Mouse (Mus musculus): ENCODE results near the gene Foxj2.
A peak's percentile ranks its signal among the peaks of the same experiment; 100 is the strongest.

The Foxj2 gene

GRCm38 (mm10) chr6:122813640-122814039 is 6.1 kb upstream of the Foxj2 start:
- DNase-seq (ENCODE audit: low read depth), result no peak

DNA sequence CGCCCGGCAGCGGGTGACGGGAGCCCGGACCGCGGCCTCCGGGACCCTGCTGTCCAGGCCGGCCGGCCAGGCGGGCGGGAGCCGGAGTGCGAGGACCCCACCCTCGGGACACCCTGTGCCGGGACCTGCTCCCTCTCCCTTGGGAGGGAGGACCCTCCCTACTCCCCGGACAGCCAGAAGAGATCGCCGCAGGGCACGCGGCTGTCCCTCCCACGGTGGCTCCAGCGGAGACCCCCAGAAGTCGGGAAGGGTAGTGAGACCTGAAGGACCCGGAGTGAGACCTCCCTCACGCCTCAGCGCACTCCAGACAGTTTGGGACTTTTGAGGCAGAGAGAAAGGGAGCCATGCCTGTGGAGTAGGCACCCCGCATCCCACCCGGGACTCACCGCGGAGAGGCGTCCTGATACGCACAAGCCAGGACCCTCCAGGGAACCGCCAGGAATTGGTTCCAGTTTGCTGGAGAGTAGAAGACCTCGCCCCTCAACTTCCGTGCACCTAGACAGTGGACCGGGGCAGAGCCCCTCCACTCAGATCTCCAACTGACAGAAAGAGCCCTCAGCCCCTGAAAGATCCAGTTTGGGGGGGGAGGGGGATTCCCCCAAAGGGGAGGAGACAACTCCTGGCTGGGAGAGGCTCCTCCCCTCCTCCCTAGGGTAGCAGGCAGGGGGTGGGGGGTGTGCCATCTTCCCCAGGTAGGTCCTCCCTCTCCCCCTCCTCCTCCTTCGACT is 521 bp downstream of the Foxj2 start:
- no peak for DNase-seq (ENCODE audit: low read depth)

DNA sequence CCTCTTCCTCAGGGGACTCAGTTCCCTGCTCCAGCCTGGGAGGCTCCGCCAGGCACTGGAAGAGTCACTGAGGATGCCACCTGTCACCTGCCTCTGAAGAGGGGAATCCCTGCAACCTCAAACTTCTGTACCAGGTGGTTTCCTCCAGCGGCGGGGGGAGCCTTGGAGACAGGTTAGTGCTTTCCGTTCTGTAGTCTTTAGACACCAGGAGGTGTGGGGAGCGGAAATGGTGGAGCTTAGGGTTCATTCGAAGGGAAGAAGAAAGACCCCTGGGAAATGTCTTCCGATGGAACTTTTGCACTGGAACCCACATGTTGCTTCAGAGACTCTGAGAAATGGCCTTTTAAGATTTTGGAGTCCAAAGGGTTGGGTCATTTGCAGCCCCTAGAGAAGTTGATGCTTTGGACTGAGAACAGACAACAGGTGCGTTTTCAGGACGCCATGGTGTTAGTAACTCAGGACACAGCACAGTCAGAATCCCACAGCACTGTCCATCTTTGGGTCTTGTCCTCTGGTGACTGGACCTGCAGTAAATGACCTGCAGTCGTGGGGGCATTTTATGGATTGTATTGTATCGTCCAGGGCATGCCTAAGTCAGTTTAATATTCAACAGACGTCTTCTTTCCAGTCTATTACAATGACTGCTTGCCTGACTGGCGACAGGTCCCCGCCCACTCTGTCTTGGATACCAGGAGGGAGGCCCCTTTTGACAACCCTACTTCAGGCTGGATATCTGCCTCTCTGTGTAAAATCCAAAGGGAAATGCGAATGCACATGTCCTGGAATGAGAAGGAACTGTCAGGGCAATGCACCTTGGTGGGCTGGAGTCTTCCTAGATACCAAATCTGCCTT is 1.3 kb downstream of the Foxj2 start:
- DNase-seq (ENCODE audit: low read depth), result no peak

GRCm38 (mm10) chr6:122821822-122822221 is 2.1 kb downstream of the Foxj2 start:
- DNase-seq (ENCODE audit: low read depth), result no peak

- no peak for DNase-seq (ENCODE audit: low read depth)
Observed at GRCm38 (mm10) chr6:122824086-122824485, 4.4 kb downstream of the Foxj2 start.

GRCm38 (mm10) chr6:122825166-122825565 is 5.5 kb downstream of the Foxj2 start:
- DNase-seq (ENCODE audit: low read depth), result no peak

DNA sequence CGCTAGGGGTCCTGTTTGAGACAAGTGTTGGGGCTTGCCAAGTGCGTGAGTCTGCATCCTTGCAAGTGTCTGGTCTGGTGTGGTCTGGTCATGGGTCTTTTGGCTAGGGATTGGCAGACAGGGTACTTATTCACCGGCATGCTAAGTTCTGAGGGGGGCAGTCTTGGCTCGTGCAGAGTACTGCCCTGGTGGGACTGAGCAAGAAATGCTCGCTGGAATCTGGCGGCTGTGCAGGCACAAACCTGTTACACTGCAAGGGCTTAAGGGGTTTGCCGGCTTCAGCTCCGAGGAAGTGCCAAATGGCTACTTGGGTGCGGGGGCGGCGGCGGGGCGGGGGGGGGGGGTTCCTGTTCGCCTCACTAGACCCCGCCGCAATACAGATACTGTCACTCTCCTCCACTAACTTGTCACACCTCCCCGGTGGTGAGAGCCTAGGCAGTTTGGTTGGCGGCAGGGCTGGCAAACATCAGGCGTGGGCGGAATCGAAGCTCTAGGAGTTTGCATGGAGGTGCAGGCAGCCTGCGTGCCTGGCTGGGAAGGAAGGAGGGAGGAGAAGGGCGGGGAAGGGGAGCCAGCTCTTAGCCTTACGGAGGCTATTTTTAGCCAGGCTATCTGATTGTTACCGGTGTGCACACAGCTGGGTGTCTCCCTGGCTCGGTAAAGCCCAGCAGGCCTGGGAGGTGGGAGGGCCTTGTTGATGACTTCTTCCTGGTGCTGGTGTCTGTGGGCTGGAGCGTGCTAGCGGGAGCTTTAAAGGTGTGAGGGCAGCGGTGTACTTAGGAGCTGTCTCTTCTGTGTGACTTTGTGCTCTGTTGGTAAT is 6.4 kb downstream of the Foxj2 start:
- DNase-seq (ENCODE audit: low read depth), result peak; percentile 73

- no peak for DNase-seq (ENCODE audit: low read depth)
Observed at GRCm38 (mm10) chr6:122828086-122828485, 8.4 kb downstream of the Foxj2 start.

- no peak for DNase-seq (ENCODE audit: low read depth)
Observed at GRCm38 (mm10) chr6:122832880-122833279, 13.2 kb downstream of the Foxj2 start.

DNA sequence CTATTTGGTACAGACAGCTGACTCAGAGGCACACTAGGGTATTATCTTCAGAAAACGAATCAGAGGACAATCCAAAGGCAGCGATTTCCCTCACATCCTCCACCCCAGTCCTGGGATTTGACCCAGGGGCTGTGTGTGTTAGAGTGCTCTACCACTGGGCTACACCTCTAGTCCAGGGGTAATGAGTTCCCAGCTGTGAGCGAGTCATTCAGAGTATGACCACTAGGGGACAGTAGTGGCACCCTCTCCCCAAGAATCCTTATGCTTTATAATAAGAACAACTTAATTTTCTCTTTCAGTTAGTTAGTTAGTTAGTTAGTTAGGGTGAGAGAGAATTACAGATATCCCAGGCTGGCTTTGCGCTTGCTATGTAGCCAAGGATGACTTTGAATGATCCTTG is 14.7 kb downstream of the Foxj2 start:
- no peak for DNase-seq (ENCODE audit: low read depth)

DNA sequence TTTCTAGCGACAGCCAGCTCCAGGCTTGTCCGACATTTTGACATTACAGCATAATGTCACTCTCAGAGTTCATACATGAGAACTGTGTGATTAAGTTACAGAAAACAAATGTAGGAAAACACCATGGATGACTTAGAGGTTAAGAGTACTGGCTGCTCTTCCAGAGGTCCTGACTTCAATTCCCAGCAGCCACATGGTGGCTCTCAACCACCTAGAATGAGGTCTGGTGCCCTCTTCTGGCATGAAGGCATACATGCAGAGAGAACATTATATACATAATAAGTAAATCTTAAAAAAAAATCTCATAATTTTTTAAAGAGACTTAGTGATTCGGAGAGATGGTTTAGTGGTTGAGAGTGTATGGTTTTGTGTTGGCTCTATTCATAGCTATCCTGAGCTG is 17.3 kb downstream of the Foxj2 start:
- DNase-seq (ENCODE audit: low read depth), result no peak

- no peak for DNase-seq (ENCODE audit: low read depth)
Observed at GRCm38 (mm10) chr6:122837539-122837938, 17.8 kb downstream of the Foxj2 start.

DNA sequence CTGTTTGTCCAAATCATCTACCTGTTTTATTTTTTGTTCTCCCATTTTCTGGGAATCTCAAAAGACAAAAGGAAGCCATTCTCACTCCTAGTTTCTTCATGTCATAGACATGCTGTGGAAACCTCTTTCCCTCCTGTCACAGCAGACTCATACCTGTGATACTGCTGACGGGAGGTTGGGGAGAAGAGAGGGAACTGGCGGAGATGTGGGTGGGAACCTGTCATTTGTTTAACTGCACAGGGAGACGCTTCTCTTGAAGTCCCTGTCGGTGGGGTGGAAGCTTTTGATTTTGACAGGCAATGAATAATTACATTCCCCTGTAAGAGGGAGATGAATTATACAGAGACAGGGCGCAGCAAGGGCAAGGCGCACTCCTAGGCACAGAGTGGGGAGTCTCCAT is 24.0 kb downstream of the Foxj2 start:
- no peak for DNase-seq (ENCODE audit: low read depth)

DNA sequence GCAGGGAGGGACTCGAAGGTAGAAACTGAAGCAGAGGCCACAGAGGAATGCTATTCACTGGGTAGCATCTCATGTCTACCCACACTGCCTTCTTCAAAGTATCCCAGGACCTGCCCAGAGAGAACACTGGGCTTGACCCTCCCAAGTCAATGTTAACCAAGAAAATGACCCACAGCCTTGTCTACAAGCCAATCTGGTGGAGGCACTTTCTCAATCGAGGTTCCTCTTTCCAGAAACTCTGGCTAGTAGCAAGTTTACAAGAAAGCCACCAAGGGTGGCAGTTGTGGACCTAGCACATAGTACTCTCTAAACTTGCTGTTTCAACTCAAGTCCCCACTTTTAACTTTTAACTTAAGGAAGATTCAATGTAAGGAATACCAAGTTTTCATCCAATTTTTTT is 33.0 kb downstream of the Foxj2 start:
- DNase-seq (ENCODE audit: low read depth), result no peak

GRCm38 (mm10) chr6:122854552-122854951 is 34.8 kb downstream of the Foxj2 start:
- no peak for DNase-seq (ENCODE audit: low read depth)

DNA sequence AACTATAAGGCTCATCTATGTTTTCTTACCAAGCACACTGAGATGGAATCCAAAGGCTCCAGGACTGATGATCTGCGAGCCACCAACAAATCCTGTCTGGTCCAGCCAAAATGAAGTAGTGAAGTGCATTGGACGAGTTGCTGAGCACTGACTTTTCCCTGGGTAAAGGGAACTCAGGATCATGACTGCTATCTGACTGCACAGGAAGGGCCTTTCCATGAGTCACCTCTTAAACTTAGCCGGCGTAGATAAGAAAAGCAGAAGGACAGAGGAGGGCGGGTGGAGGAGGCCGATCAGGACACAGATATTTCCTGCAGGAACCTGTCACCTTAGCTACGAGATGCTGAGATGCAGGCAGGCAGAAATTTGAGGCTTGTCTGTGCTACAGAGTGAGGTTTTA is 36.2 kb downstream of the Foxj2 start, which contains the start of gene C3ar1:
Gene C3ar1, minus strand, starts transcription at position 207 of the 400 bp plus-strand sequence.
- DNase-seq (ENCODE audit: low read depth), result peak; percentile 22

- DNase-seq (ENCODE audit: low read depth), result no peak
Observed at GRCm38 (mm10) chr6:122862434-122862833, 42.7 kb downstream of the Foxj2 start.

- no peak for DNase-seq (ENCODE audit: low read depth)
Observed at GRCm38 (mm10) chr6:122862871-122863270, 43.2 kb downstream of the Foxj2 start.

- no peak for DNase-seq (ENCODE audit: low read depth)
Observed at GRCm38 (mm10) chr6:122867914-122868313, 48.2 kb downstream of the Foxj2 start.

GRCm38 (mm10) chr6:122869846-122870245 is 50.1 kb downstream of the Foxj2 start:
- DNase-seq (ENCODE audit: low read depth), result no peak

- DNase-seq (ENCODE audit: low read depth), result no peak
Observed at GRCm38 (mm10) chr6:122872800-122873199, 53.1 kb downstream of the Foxj2 start.
